ENCODE assay signal across 28 mouse cellular contexts in genomic region chr13:29079841-29080240, GRCm38 (mm10).
DNase-seq lines count a peak whose midpoint lies in the region; ATAC-seq lines count a peak whose summit lies in the region.
"Had no signal": no experiment of that assay in that cellular context is flagged by ENCODE, and none has a peak within 500 bp of the region (broad histone marks: within the 10 kb centered on the region; RNA-seq: fewer than 3 reads in every experiment).

No protein-coding gene starts in this region.

- no peak overlapping the region for H3K4me3 ChIP-seq in midbrain, embryonic 11.5 days (ENCODE audit: low read depth, low read length)
- no peak overlapping the region for H3K4me3 ChIP-seq in midbrain, embryonic 14.5 days (replicated peaks; ENCODE audit: low read depth, low read length)
- H3K4me3 ChIP-seq: embryonic facial prominence, embryonic 13.5 days; embryonic facial prominence, embryonic 15.5 days; erythroblast, embryonic 14.5 days; forebrain, embryonic 10.5 days; forebrain, embryonic 12.5 days had no signal

- no peak for ATAC-seq in midbrain, embryonic 11.5 days (ENCODE audit: low FRiP score)
- ATAC-seq in midbrain, embryonic 14.5 days (ENCODE audit: low FRiP score, low TSS enrichment), result no peak
- ATAC-seq: activated CD4-positive, CD25-positive, alpha-beta regulatory T cell, adult 4 months; CD4-positive, CD25-positive, alpha-beta regulatory T cell, adult 4 months; forebrain, embryonic 14.5 days; forebrain, embryonic 16.5 days; Patski had no signal

- no peaks in the 10 kb centered on the region for H3K9me3 ChIP-seq in midbrain, embryonic 11.5 days (ENCODE audit: control insufficient read depth, low read length)
- no peaks in the 10 kb centered on the region for H3K9me3 ChIP-seq in midbrain, embryonic 14.5 days (ENCODE audit: control insufficient read depth, low read length)
- H3K9me3 ChIP-seq: embryonic facial prominence, embryonic 13.5 days; embryonic facial prominence, embryonic 15.5 days; forebrain, embryonic 10.5 days; forebrain, embryonic 12.5 days; G1E had no signal

- H3K4me1 ChIP-seq in midbrain, embryonic 11.5 days (ENCODE audit: control insufficient read depth, insufficient read depth, low read length), result peaks cover 2% of the 10 kb centered on the region; the same call in 1 of the 2 replicates
- H3K4me1 ChIP-seq in midbrain, embryonic 14.5 days (ENCODE audit: control insufficient read depth, insufficient read depth, low read length), result no peaks in the 10 kb centered on the region
- H3K4me1 ChIP-seq: forebrain, embryonic 12.5 days had no signal

- peak; percentile 16 to 69 for DNase-seq in adrenal gland, adult (ENCODE audit: inconsistent age in 2 of 2, low spot score in 1 of 2)
- no peak for DNase-seq in adrenal gland, postnatal 25 days
- DNase-seq in adrenal gland, adult 8-10 months, result peak; percentile 31
- no peak for DNase-seq in adrenal gland, adult 18-20 months (ENCODE audit: low spot score in 2 of 2)
- peak; percentile 74 for DNase-seq in midbrain, embryonic 11.5 days (ENCODE audit: low spot score, missing footprints)
- DNase-seq in midbrain, embryonic 14.5 days, result no peak
- peak; percentile 5 to 15 for DNase-seq in adrenal gland, postnatal 36 days
- DNase-seq in right cerebral cortex, postnatal 4 days, result no peak
- DNase-seq: B cell, adult 2 months; cerebellum, adult 11 months; cerebellum, adult 18-20 months; cerebellum, adult 8-10 months; cerebellum, adult 9-11 months; cerebellum, postnatal 14 days; cerebellum, postnatal 36 days; embryo, embryonic 11 days had no signal

- H3K27me3 ChIP-seq in midbrain, embryonic 11.5 days (ENCODE audit: control insufficient read depth, insufficient read depth, low read length), result no peaks in the 10 kb centered on the region
- H3K27me3 ChIP-seq in midbrain, embryonic 14.5 days (ENCODE audit: control insufficient read depth, insufficient read depth, low read length), result no peaks in the 10 kb centered on the region
- H3K27me3 ChIP-seq: CH12.LX; embryonic facial prominence, embryonic 13.5 days; embryonic facial prominence, embryonic 15.5 days; forebrain, embryonic 12.5 days; Patski had no signal

- H3K9ac ChIP-seq in midbrain, embryonic 11.5 days (ENCODE audit: low read length), result no peak overlapping the region
- no peak overlapping the region for H3K9ac ChIP-seq in midbrain, embryonic 14.5 days (replicated peaks; ENCODE audit: low read length)
- H3K9ac ChIP-seq: embryonic facial prominence, embryonic 13.5 days; embryonic facial prominence, embryonic 15.5 days; forebrain, embryonic 12.5 days had no signal

- H3K36me3 ChIP-seq in midbrain, embryonic 11.5 days (ENCODE audit: control insufficient read depth, insufficient read depth, low read length), result no peaks in the 10 kb centered on the region
- no peaks in the 10 kb centered on the region for H3K36me3 ChIP-seq in midbrain, embryonic 14.5 days (ENCODE audit: control insufficient read depth, insufficient read depth, low read length)
- H3K36me3 ChIP-seq: embryonic facial prominence, embryonic 13.5 days; embryonic facial prominence, embryonic 15.5 days; forebrain, embryonic 10.5 days; forebrain, embryonic 12.5 days; G1E had no signal

- no peak overlapping the region for H3K27ac ChIP-seq in midbrain, embryonic 11.5 days (ENCODE audit: low read depth, low read length)
- H3K27ac ChIP-seq in midbrain, embryonic 14.5 days (replicated peaks; ENCODE audit: low read depth, low read length), result no peak overlapping the region
- H3K27ac ChIP-seq: embryonic facial prominence, embryonic 13.5 days; embryonic facial prominence, embryonic 15.5 days; forebrain, embryonic 10.5 days; forebrain, embryonic 12.5 days had no signal

- H3K4me2 ChIP-seq in midbrain, embryonic 11.5 days, result no peak overlapping the region
- no peak overlapping the region for H3K4me2 ChIP-seq in midbrain, embryonic 14.5 days (ENCODE audit: low read length)
- H3K4me2 ChIP-seq: embryonic facial prominence, embryonic 13.5 days; embryonic facial prominence, embryonic 15.5 days; forebrain, embryonic 12.5 days had no signal

- WGBS in midbrain, embryonic 11.5 days, result 94% methylated on average over 10 of the region's 10 CpGs
- WGBS in midbrain, embryonic 14.5 days, result 96% methylated on average over 10 of the region's 10 CpGs

Comparison
In these comparisons a context has a peak if more than half of its experiments do, and no peak if none do; other contexts are left out.
1. DNase-seq: peak in adrenal gland, adult (2 of 2), adrenal gland, adult 8-10 months (single experiment), midbrain, embryonic 11.5 days (single experiment) and adrenal gland, postnatal 36 days (2 of 2); none in adrenal gland, postnatal 25 days (single experiment), adrenal gland, adult 18-20 months (0 of 2), midbrain, embryonic 14.5 days (single experiment) and right cerebral cortex, postnatal 4 days (single experiment).